Mouse (Mus musculus) liver, adult 2 months (tissue): ENCODE data around the gene Dock4. TPM values are rescaled to one million over a fixed set of nuclear protein-coding genes. Genes with fewer than 3 reads are reported as not detected.

Source experiments
- DNase-seq: peaks from one replicate; pipeline ENCODE4 v3.0.0-alpha.2; 2011; ENCODE audit warnings: low read depth, low spot score; ENCODE audit errors: extremely low read depth
- H3K27ac ChIP-seq: fragments of 200-500 bp; replicated peaks from 2 replicates; pipeline ENCODE4 v1.5.1; 2012; ENCODE audit warnings: low read depth, mild to moderate bottlenecking, control low read depth, inconsistent platforms, low read length; ENCODE audit not compliant: insufficient read depth
- H3K27me3 ChIP-seq: fragments of 200-500 bp; 2 replicates; pipeline ENCODE4 v1.6.1; 2012; ENCODE audit warnings: mild to moderate bottlenecking, moderate library complexity, low read length, inconsistent platforms; ENCODE audit not compliant: control insufficient read depth, insufficient read depth
- H3K36me3 ChIP-seq: fragments of 200-500 bp; 2 replicates; pipeline ENCODE4 v1.6.1; 2012; ENCODE audit warnings: low read length, inconsistent platforms; ENCODE audit not compliant: control insufficient read depth, insufficient read depth
- H3K4me1 ChIP-seq: fragments of 200-500 bp; 2 replicates; pipeline ENCODE4 v1.6.1; 2011; ENCODE audit warnings: low read length; ENCODE audit not compliant: control insufficient read depth, insufficient read depth
- H3K4me3 ChIP-seq: fragments of 200-500 bp; 2 replicates; pipeline ENCODE4 v1.5.1; 2011; ENCODE audit warnings: low read depth, mild to moderate bottlenecking, control low read depth, low read length, moderate library complexity; ENCODE audit not compliant: insufficient read depth
- H3K79me2 ChIP-seq: fragments of 200-500 bp; 2 replicates; pipeline ENCODE4 v1.6.1; 2012; ENCODE audit warnings: inconsistent platforms, mild to moderate bottlenecking, low read length, moderate library complexity; ENCODE audit not compliant: control insufficient read depth, insufficient read depth
- H3K9ac ChIP-seq: fragments of 200-500 bp; 2 replicates; pipeline ENCODE4 v1.6.1; 2012; ENCODE audit warnings: low read depth, mild to moderate bottlenecking, control low read depth, inconsistent platforms, low read length
- CTCF ChIP-seq: fragments of 200-500 bp; IDR thresholded peaks from 2 replicates; pipeline ENCODE4 v1.5.1; 2011; ENCODE audit warnings: low read depth, low read length, control low read depth
- POLR2A ChIP-seq: fragments of 200-500 bp; IDR thresholded peaks from 2 replicates; pipeline ENCODE4 v1.6.1; 2011; ENCODE audit warnings: low read length, control low read depth; ENCODE audit not compliant: insufficient read depth; ENCODE audit errors: extremely low read depth
- WGBS: fragments of 180-500 bp; shearing (Covaris S2); methylation state at CpG from one replicate; pipeline ENCODE4 v1.1.7; 2018; 5-methylcytosine and 5-hydroxymethylcytosine counted together
- polyA plus RNA-seq: library from polyadenylated mRNA; depleted of rRNA; stranded (reverse); fragments of >200 nt; gene quantifications from 2 replicates; pipeline ENCODE4 v1.2.3, GENCODE M21; 2012
- total RNA-seq: library from RNA; depleted of rRNA; stranded (reverse); fragments of >200 nt; gene quantifications from 2 replicates; pipeline ENCODE4 v1.2.3, GENCODE M21; 2014

Gene Dock4
- total and polyA plus RNA-seq, 2 experiments: 5.9 to 26.8 TPM

DNA sequence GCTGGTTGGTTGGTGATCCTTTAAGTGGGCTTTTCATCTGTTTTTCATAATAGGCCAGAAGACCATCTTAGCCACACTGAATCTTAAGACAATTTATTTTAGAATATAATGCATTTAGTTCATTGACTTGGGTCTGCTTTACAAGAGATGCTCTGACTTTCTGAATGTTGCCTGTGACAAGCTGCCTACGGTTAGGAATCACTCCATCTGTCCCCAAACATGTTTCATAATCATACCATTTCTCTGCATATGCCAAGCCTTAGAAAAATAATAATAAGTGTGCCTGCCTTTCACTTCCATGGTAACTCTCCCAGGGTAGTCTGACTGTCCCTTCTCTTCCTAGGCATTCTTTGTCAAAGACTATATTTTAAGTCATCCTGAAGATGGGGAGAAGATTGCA, 383.5 kb downstream of the Dock4 start:
- WGBS: 86% methylated on average over 1 of the region's 1 CpGs
- no peaks in the 10 kb centered on the region for H3K79me2 ChIP-seq
- no peaks in the 10 kb centered on the region for H3K27me3 ChIP-seq
- no peak overlapping the region for H3K4me3 ChIP-seq
- no peak overlapping the region for H3K9ac ChIP-seq
- H3K36me3 ChIP-seq: peaks cover 54% of the 10 kb centered on the region
- TF ChIP-seq CTCF: no peak
- TF ChIP-seq POLR2A: no peak
- H3K4me1 ChIP-seq: no peaks in the 10 kb centered on the region
- DNase-seq: no peak
- no peak overlapping the region for H3K27ac ChIP-seq

DNA sequence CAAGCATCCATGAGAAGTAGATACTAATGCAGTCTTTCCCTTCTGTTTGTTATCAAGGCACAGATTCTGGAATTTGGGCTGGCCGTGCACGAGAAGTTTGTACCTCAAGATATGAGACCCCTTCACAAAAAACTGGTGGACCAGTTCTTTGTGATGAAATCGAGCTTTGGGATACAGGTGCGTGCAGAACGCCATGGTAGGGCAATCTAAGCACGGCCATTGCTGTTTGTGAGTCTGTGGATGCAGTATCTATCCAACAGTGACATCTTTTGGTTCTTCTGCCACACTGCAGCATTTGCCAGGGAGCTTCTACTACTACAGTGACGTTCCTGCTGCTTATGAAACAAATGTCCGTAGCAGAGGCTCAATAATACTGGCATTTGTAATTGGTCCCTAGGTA, 386.4 kb downstream of the Dock4 start:
- no peak for DNase-seq
- 91% methylated on average over 8 of the region's 8 CpGs for WGBS

DNA sequence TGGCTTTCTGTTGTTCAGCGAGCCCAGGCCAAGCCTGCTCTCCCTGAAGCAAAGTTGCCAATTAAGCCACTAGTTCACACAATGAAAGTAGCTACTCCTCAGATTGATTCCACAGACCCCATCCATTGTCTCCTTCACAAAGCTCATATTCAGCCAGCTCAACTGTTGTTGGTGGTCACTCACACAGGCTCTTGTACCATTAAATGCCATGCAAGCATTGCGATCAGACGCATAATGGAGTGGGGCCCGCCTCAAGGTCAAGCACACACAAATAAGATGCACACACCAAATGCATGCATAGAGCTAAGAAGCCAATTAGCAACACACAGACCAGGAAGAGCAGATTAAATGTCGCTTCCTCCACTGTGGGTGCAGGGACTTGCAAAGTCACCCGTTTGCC, 391.2 kb downstream of the Dock4 start:
- H3K9ac ChIP-seq: no peak overlapping the region
- H3K27me3 ChIP-seq: no peaks in the 10 kb centered on the region
- no peak for TF ChIP-seq CTCF
- 94% methylated on average over 6 of the region's 6 CpGs for WGBS
- H3K36me3 ChIP-seq: peaks cover 29% of the 10 kb centered on the region; the same call in 1 of the 2 replicates
- no peaks in the 10 kb centered on the region; the same call in 1 of the 2 replicates for H3K4me1 ChIP-seq
- no peak overlapping the region for H3K4me3 ChIP-seq
- no peaks in the 10 kb centered on the region for H3K79me2 ChIP-seq
- DNase-seq: no peak
- no peak overlapping the region for H3K27ac ChIP-seq

More for the DNA sequence above, 386.4 kb downstream of the Dock4 start:
- H3K4me3 ChIP-seq: no peak overlapping the region
- H3K9ac ChIP-seq: no peak overlapping the region
- no peak for TF ChIP-seq POLR2A
- TF ChIP-seq CTCF: no peak
- H3K27ac ChIP-seq: no peak overlapping the region
- H3K79me2 ChIP-seq: no peaks in the 10 kb centered on the region
- H3K27me3 ChIP-seq: no peaks in the 10 kb centered on the region
- peaks cover 54% of the 10 kb centered on the region for H3K36me3 ChIP-seq
- no peaks in the 10 kb centered on the region for H3K4me1 ChIP-seq

DNA sequence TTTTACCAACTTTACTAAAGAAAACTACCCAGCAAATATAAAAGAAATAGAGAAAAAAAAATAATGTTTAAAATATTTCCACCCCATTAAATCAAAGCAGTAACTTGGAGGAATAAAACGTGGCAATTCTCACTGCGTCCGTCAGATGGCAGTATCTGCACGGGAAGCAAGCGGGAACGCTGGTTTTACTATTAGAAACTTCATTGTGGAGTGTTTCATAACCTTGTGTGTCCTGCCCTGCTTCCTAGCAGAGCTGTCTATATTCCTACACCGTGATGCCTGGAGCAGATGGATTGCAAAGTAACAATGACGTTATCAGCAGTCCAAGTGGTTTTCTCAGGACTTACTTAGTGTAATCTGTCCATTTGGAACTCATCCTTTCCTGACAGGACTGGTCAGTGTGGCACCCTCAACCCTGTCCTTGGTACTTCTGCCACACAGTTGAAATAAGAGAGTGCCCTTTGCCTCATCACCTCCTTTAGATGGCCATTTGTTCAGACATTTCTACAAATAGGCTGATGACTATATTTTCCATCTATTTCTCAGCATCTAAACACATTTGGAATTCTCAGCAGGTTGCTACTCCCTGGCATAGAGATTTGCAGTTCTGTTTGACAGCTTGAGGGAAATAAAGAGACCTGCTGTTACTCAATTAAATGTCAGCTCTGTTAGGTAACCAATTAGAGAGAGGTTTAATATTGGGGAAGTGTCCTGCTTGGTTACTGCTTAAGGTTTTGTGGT, 392.0 kb downstream of the Dock4 start:
- 12% methylated on average over 8 of the region's 8 CpGs for WGBS
- Histone ChIP-seq H3K4me1 (no peaks in the 10 kb centered on the region; the same call in 1 of the 2 replicates), H3K36me3 (peaks cover 20% of the 10 kb centered on the region; the same call in 1 of the 2 replicates), H3K9ac (no peak overlapping the region), H3K27ac (no peak overlapping the region), H3K79me2 (no peaks in the 10 kb centered on the region), H3K27me3 (no peaks in the 10 kb centered on the region), H3K4me3 (no peak overlapping the region)
- peak; percentile 38 for DNase-seq
- TF ChIP-seq CTCF (peak; percentile 70), POLR2A (no peak)

- Histone ChIP-seq H3K27ac (no peak overlapping the region), H3K27me3 (no peaks in the 10 kb centered on the region), H3K79me2 (no peaks in the 10 kb centered on the region), H3K4me3 (no peak overlapping the region), H3K9ac (no peak overlapping the region), H3K4me1 (no peaks in the 10 kb centered on the region; the same call in 1 of the 2 replicates), H3K36me3 (peaks cover 16% of the 10 kb centered on the region; the same call in 1 of the 2 replicates)
- TF ChIP-seq POLR2A: no peak
- no peak for TF ChIP-seq CTCF
- WGBS: 97% methylated on average over 2 of the region's 2 CpGs
- DNase-seq: no peak
These were observed 392.6 kb downstream of the Dock4 start for GRCm38 (mm10) chr12:40838338-40838695.

DNA sequence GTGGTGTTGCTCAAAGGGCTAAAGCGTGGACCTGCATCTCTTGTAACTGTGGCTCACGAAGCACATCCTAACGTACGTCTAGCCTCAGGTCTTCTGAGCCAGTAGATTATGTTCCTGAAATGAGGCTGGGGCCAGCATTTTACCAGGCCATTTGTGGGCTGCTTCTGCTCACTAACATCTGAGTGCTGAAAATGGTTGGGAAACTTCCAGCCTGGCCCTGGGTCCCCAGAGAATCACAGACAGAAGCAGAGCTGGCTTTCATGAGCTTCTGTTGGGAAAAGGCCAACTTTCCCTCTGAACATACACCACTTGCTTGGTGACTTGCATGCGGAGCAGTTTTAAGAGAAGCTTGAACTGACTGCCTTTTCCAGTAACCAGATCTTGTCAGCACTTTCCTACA, 393.2 kb downstream of the Dock4 start:
- WGBS: 94% methylated on average over 5 of the region's 5 CpGs
- Histone ChIP-seq H3K9ac (no peak overlapping the region), H3K79me2 (no peaks in the 10 kb centered on the region), H3K36me3 (peaks cover 14% of the 10 kb centered on the region; the same call in 1 of the 2 replicates), H3K4me1 (no peaks in the 10 kb centered on the region; the same call in 1 of the 2 replicates), H3K27ac (no peak overlapping the region), H3K27me3 (no peaks in the 10 kb centered on the region), H3K4me3 (no peak overlapping the region)
- no peak for DNase-seq
- TF ChIP-seq POLR2A: no peak
- no peak for TF ChIP-seq CTCF
